ENCODE assay signal across 8 mouse cellular contexts in the genomic region with DNA sequence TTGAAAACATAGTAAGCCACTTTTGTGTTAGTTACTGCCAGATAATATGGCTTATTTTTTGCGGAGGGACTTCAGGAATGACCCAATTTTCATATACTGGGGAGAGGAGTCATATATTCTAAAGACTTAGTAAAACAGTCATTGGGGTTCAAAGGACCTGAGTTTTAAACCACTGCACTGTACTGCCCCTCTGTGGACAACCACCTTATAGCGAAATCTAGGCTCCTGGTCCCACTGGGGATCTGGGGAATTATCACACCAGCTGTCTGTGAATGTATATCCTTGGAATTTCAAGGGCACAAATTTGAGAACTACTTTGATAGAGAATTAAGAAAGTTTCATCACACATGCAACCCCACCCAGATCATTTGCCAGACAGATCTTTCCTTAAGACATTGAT. TPM values are rescaled to one million over a fixed set of nuclear protein-coding genes. Genes with fewer than 3 reads are reported as not detected.
DNase-seq lines count a peak whose midpoint lies in the region; ATAC-seq and TF ChIP-seq lines count a peak whose summit lies in the region.

No protein-coding gene starts in this region.

- intact Hi-C loops in left cerebral cortex, adult 2 months (cut with DNase I): loop anchor here (1.0 to 5.0 kb wide), 4 partner anchors 29 to 365 kb away; a partner anchor contains a TSS

- no peak for TF ChIP-seq POLR2A in MEL (IDR thresholded peaks at IDR 0.05; ENCODE audit: control insufficient read depth in 1 of 2, insufficient read depth in 1 of 2, low read depth in 1 of 2, low read length in 2 of 2, poor library complexity in 1 of 2)

- 0 out of 2 replicates have a peak, but pooled peaks cover 4% of the 10 kb centered on the region for H3K27me3 ChIP-seq in forebrain, postnatal 0 days (ENCODE audit: insufficient read depth, low read length)
- peaks cover 9% of the 10 kb centered on the region; the same call in 1 of the 2 replicates for H3K27me3 ChIP-seq in forebrain, embryonic 13.5 days
- peaks cover 0 to 2% of the 10 kb centered on the region in 2 experiments; a peak in 1 of 4 replicates for H3K27me3 ChIP-seq in MEL (ENCODE audit: control insufficient read depth in 1 of 2, insufficient read depth in 2 of 2, low read length in 2 of 2)
- peaks cover 14% of the 10 kb centered on the region for H3K27me3 ChIP-seq in forebrain, embryonic 12.5 days
- 0 out of 2 replicates have a peak, but pooled peaks cover 2% of the 10 kb centered on the region for H3K27me3 ChIP-seq in neural tube, embryonic 15.5 days (replicated peaks)

- peak; percentile 43 for TF ChIP-seq CTCF in forebrain, postnatal 0 days (IDR thresholded peaks at IDR 0.05; ENCODE audit: low read depth)
- peak; percentile 57 for TF ChIP-seq CTCF in left cerebral cortex, adult 2 months (IDR thresholded peaks at IDR 0.05)
- peak; percentile 9 to 64 (median 31); a peak in 3 of 6 replicates for TF ChIP-seq CTCF in MEL (IDR thresholded peaks at IDR 0.05 in 2 of 3, conservative IDR thresholded peaks at IDR 0.05 in 1 of 3; ENCODE audit: control insufficient read depth in 1 of 3, insufficient read depth in 1 of 3, low read depth in 2 of 3, low read length in 3 of 3, poor library complexity in 1 of 3, severe bottlenecking in 1 of 3)

- H3K27ac ChIP-seq in forebrain, postnatal 0 days (ENCODE audit: low read depth, low read length): no peak overlapping the region
- no peak overlapping the region for H3K27ac ChIP-seq in forebrain, embryonic 13.5 days
- H3K27ac ChIP-seq in left cerebral cortex, adult 2 months: no peak overlapping the region; the same call in 1 of the 2 replicates
- no peak overlapping the region for H3K27ac ChIP-seq in MEL (ENCODE audit: control insufficient read depth, low read depth, low read length)
- H3K27ac ChIP-seq in forebrain, embryonic 12.5 days: no peak overlapping the region
- H3K27ac ChIP-seq in neural tube, embryonic 15.5 days (replicated peaks): no peak overlapping the region

- WGBS in forebrain, postnatal 0 days: 65% methylated on average over 2 of the region's 2 CpGs
- WGBS in forebrain, embryonic 13.5 days: 51% methylated on average over 2 of the region's 2 CpGs
- WGBS in forebrain, embryonic 12.5 days: 54% methylated on average over 2 of the region's 2 CpGs
- 59% methylated on average over 2 of the region's 2 CpGs for WGBS in neural tube, embryonic 15.5 days

- no peak overlapping the region for H3K9ac ChIP-seq in forebrain, postnatal 0 days
- H3K9ac ChIP-seq in forebrain, embryonic 13.5 days: no peak overlapping the region
- H3K9ac ChIP-seq in MEL (ENCODE audit: control insufficient read depth, low read depth, low read length, poor library complexity, severe bottlenecking): no peak overlapping the region
- H3K9ac ChIP-seq in forebrain, embryonic 12.5 days: no peak overlapping the region
- H3K9ac ChIP-seq in neural tube, embryonic 15.5 days (replicated peaks): no peak overlapping the region

- no peak for ATAC-seq in forebrain, postnatal 0 days
- no peak for ATAC-seq in forebrain, embryonic 13.5 days
- no peak for ATAC-seq in forebrain, embryonic 12.5 days (ENCODE audit: low FRiP score)
- ATAC-seq in neural tube, embryonic 15.5 days (ENCODE audit: low FRiP score): no peak

- H3K4me2 ChIP-seq in forebrain, postnatal 0 days (ENCODE audit: low read depth): no peak overlapping the region
- no peak overlapping the region for H3K4me2 ChIP-seq in forebrain, embryonic 13.5 days
- H3K4me2 ChIP-seq in forebrain, embryonic 12.5 days: no peak overlapping the region
- H3K4me2 ChIP-seq in neural tube, embryonic 15.5 days: no peak overlapping the region

- TF ChIP-seq EP300 in MEL (IDR thresholded peaks at IDR 0.05; ENCODE audit: low read depth in 1 of 2, low read length in 2 of 2): no peak

- peak; percentile 66 for TF ChIP-seq RAD21 in MEL (IDR thresholded peaks at IDR 0.05; ENCODE audit: low read depth, low read length)

- H3K36me3 ChIP-seq in forebrain, postnatal 0 days (ENCODE audit: insufficient read depth): peaks cover 6% of the 10 kb centered on the region
- H3K36me3 ChIP-seq in forebrain, embryonic 13.5 days (ENCODE audit: poor library complexity, severe bottlenecking): peaks cover 18% of the 10 kb centered on the region
- no peaks in the 10 kb centered on the region for H3K36me3 ChIP-seq in MEL (ENCODE audit: control insufficient read depth in 1 of 2, insufficient read depth in 2 of 2, low read length in 2 of 2)
- peaks cover 15% of the 10 kb centered on the region for H3K36me3 ChIP-seq in forebrain, embryonic 12.5 days (replicated peaks)
- peaks cover 19% of the 10 kb centered on the region for H3K36me3 ChIP-seq in neural tube, embryonic 15.5 days

- no peaks in the 10 kb centered on the region for H3K4me1 ChIP-seq in forebrain, postnatal 0 days (ENCODE audit: insufficient read depth)
- H3K4me1 ChIP-seq in forebrain, embryonic 13.5 days: peaks cover 10% of the 10 kb centered on the region; the same call in 1 of the 2 replicates
- H3K4me1 ChIP-seq in MEL (ENCODE audit: control insufficient read depth in 1 of 2, insufficient read depth in 2 of 2, low read length in 2 of 2): no peaks in the 10 kb centered on the region
- peaks cover 6% of the 10 kb centered on the region for H3K4me1 ChIP-seq in forebrain, embryonic 12.5 days
- H3K4me1 ChIP-seq in neural tube, embryonic 15.5 days: peaks cover 13% of the 10 kb centered on the region

- no peaks in the 10 kb centered on the region for H3K79me2 ChIP-seq in MEL (ENCODE audit: control insufficient read depth, insufficient read depth, low read length, poor library complexity)

- no peak overlapping the region for H3K4me3 ChIP-seq in forebrain, postnatal 0 days (ENCODE audit: low read depth, low read length)
- no peak overlapping the region for H3K4me3 ChIP-seq in forebrain, embryonic 13.5 days
- H3K4me3 ChIP-seq in left cerebral cortex, adult 2 months: no peak overlapping the region
- H3K4me3 ChIP-seq in MEL (ENCODE audit: control insufficient read depth in 1 of 2, insufficient read depth in 1 of 2, low read depth in 2 of 2, low read length in 2 of 2): no peak overlapping the region
- no peak overlapping the region for H3K4me3 ChIP-seq in forebrain, embryonic 12.5 days (replicated peaks)
- no peak overlapping the region for H3K4me3 ChIP-seq in neural tube, embryonic 15.5 days (replicated peaks)

- H3K9me3 ChIP-seq in forebrain, postnatal 0 days (ENCODE audit: low read length): no peaks in the 10 kb centered on the region
- no peaks in the 10 kb centered on the region for H3K9me3 ChIP-seq in forebrain, embryonic 13.5 days (replicated peaks)
- H3K9me3 ChIP-seq in MEL (replicated peaks; ENCODE audit: insufficient read depth, low read length): no peaks in the 10 kb centered on the region
- no peaks in the 10 kb centered on the region for H3K9me3 ChIP-seq in forebrain, embryonic 12.5 days
- no peaks in the 10 kb centered on the region for H3K9me3 ChIP-seq in neural tube, embryonic 15.5 days (replicated peaks)

- DNase-seq in forebrain, postnatal 0 days: peak; percentile 50
- peak in 1 of 2 experiments; percentile 43 for DNase-seq in left cerebral cortex, adult 2 months (ENCODE audit: extremely low spot score in 1 of 2, low spot score in 2 of 2)
- no peak for DNase-seq in left cerebral cortex, adult 8-10 months (ENCODE audit: low spot score in 2 of 2)
- peak; percentile 32 for DNase-seq in MEL (ENCODE audit: low read depth, low spot score)
- peak; percentile 28 for DNase-seq in lung, postnatal 36 days

TF ChIP-seq in MEL, 35 proteins besides CTCF, POLR2A, EP300 and RAD21 (continues in another document):
- no peak for TF ChIP-seq UBTF (IDR thresholded peaks at IDR 0.05; ENCODE audit: borderline replicate concordance, insufficient read depth, low read depth, low read length)
- peak; percentile 46 for TF ChIP-seq ZC3H11A (IDR thresholded peaks at IDR 0.05; ENCODE audit: low read depth, low read length)

RNA-seq across cellular contexts. Expression of a gene that starts 2.8 kb away (rescaled TPM):
- 1.8 and 3.2 TPM in 2 replicates for total RNA-seq in forebrain, postnatal 0 days (2014; rRNA removed)
- 0.44 and 0.49 TPM in 2 replicates for polyA plus RNA-seq in forebrain, postnatal 0 days (2015; fragmentation: Nextera tagmentation; extraction: Ambion mirVana)
- polyA plus RNA-seq in forebrain, embryonic 13.5 days (2015; fragmentation: Nextera tagmentation; extraction: Ambion mirVana): 1.4 and 1.5 TPM in 2 replicates
- under 1 TPM; 0.66 to 0.91 TPM for total RNA-seq in left cerebral cortex, adult 2 months (2021)
- total RNA-seq in left cerebral cortex, adult 8-10 months (2022): 1 to 10 TPM in 2 of 4 experiments, under 1 TPM in 2; 0.17 to 1.8 (median 0.92) TPM
- not detected in 2 replicates for total RNA-seq in MEL (2012; rRNA removed)
- polyA plus RNA-seq in MEL (2012; ENCODE audit: insufficient read depth in 1 of 2, insufficient read length in 2 of 2, low read depth in 1 of 2, low replicate concordance in 2 of 2, missing spikeins in 1 of 2): not detected
- polyA plus RNA-seq in forebrain, embryonic 12.5 days (2016; fragmentation: Nextera tagmentation; extraction: Ambion mirVana): 1.4 and 1.8 TPM in 2 replicates
- polyA plus RNA-seq in neural tube, embryonic 15.5 days (2015; fragmentation: Nextera tagmentation; extraction: Ambion mirVana): 1.0 and 1.8 TPM in 2 replicates

RNA-seq across cellular contexts. Expression of a gene that starts 51.0 kb away (rescaled TPM):
- total RNA-seq in forebrain, postnatal 0 days (2014; rRNA removed): 17.1 and 25.7 TPM in 2 replicates
- polyA plus RNA-seq in forebrain, postnatal 0 days (2015; fragmentation: Nextera tagmentation; extraction: Ambion mirVana): 1.0 and 1.9 TPM in 2 replicates
- 5.8 and 6.3 TPM in 2 replicates for polyA plus RNA-seq in forebrain, embryonic 13.5 days (2015; fragmentation: Nextera tagmentation; extraction: Ambion mirVana)
- 10 to 100 TPM; 12.9 to 13.6 TPM for total RNA-seq in left cerebral cortex, adult 2 months (2021)
- total RNA-seq in left cerebral cortex, adult 8-10 months (2022): 10 to 100 TPM; 10.4 to 11.4 (median 10.6) TPM
- total RNA-seq in MEL (2012; rRNA removed): 0.35 and 0.39 TPM in 2 replicates
- polyA plus RNA-seq in MEL (2012; ENCODE audit: insufficient read depth in 1 of 2, insufficient read length in 2 of 2, low read depth in 1 of 2, low replicate concordance in 2 of 2, missing spikeins in 1 of 2): under 1 TPM in 1 of 2 experiments, not detected in 1; 0.60 TPM
- 5.1 and 5.4 TPM in 2 replicates for polyA plus RNA-seq in forebrain, embryonic 12.5 days (2016; fragmentation: Nextera tagmentation; extraction: Ambion mirVana)
- polyA plus RNA-seq in neural tube, embryonic 15.5 days (2015; fragmentation: Nextera tagmentation; extraction: Ambion mirVana): 3.0 and 3.7 TPM in 2 replicates

RNA-seq across cellular contexts. Expression of a gene that starts 51.2 kb away (rescaled TPM):
- total RNA-seq in forebrain, postnatal 0 days (2014; rRNA removed): 70.3 and 107 TPM in 2 replicates
- 117 and 119 TPM in 2 replicates for polyA plus RNA-seq in forebrain, postnatal 0 days (2015; fragmentation: Nextera tagmentation; extraction: Ambion mirVana)
- polyA plus RNA-seq in forebrain, embryonic 13.5 days (2015; fragmentation: Nextera tagmentation; extraction: Ambion mirVana): 103 and 109 TPM in 2 replicates
- total RNA-seq in left cerebral cortex, adult 2 months (2021): 10 to 100 TPM; 42.6 to 49.4 TPM
- total RNA-seq in left cerebral cortex, adult 8-10 months (2022): 10 to 100 TPM; 42.9 to 48.2 (median 46.4) TPM
- 29.6 and 34.3 TPM in 2 replicates for total RNA-seq in MEL (2012; rRNA removed)
- polyA plus RNA-seq in MEL (2012; ENCODE audit: insufficient read depth in 1 of 2, insufficient read length in 2 of 2, low read depth in 1 of 2, low replicate concordance in 2 of 2, missing spikeins in 1 of 2): 10 to 100 TPM in 1 of 2 experiments, not detected in 1; 56.2 TPM
- 89.3 and 90.6 TPM in 2 replicates for polyA plus RNA-seq in forebrain, embryonic 12.5 days (2016; fragmentation: Nextera tagmentation; extraction: Ambion mirVana)
- polyA plus RNA-seq in neural tube, embryonic 15.5 days (2015; fragmentation: Nextera tagmentation; extraction: Ambion mirVana): 85.0 and 94.6 TPM in 2 replicates

Comparison
In these comparisons a context has a peak if more than half of its experiments do, and no peak if none do; other contexts are left out.
1. DNase-seq: peak in forebrain, postnatal 0 days (single experiment), MEL (single experiment) and lung, postnatal 36 days (single experiment); none in left cerebral cortex, adult 8-10 months (0 of 2).
2. Peak in every context shown above with its lines, with median percentiles within 50 percentile points of each other: CTCF ChIP-seq.